Mouse (Mus musculus) macrophage (primary cell): Measurements from ENCODE around the gene Gm28042. TPM values are rescaled to one million over a fixed set of nuclear protein-coding genes. Genes with fewer than 3 reads are reported as not detected.
A peak's percentile ranks its signal among the peaks of the same experiment; 100 is the strongest.

ENCODE experiments used
- H3K27ac ChIP-seq: fragments of 350-480 bp; formaldehyde crosslinking; 2 replicates; pipeline ENCODE4 v1.9.0; 2021
- H3K36me3 ChIP-seq: fragments of 350-480 bp; formaldehyde crosslinking; 2 replicates; pipeline ENCODE4 v1.9.0; 2021; ENCODE audit errors: inconsistent target
- H3K4me3 ChIP-seq: fragments of 350-480 bp; formaldehyde crosslinking; 2 replicates; pipeline ENCODE4 v1.9.0; 2021; ENCODE audit errors: inconsistent target
- H3K79me2 ChIP-seq: fragments of 350-480 bp; formaldehyde crosslinking; 2 replicates; pipeline ENCODE4 v1.9.0; 2021; ENCODE audit errors: inconsistent target
- WGBS: methylation state at CpG from one replicate; pipeline ENCODE4 v1.1.7; 2026; ENCODE audit warnings: inconsistent platforms; ENCODE audit not compliant: missing documents; 5-methylcytosine and 5-hydroxymethylcytosine counted together
- polyA plus RNA-seq: library from polyadenylated mRNA; stranded (reverse); fragments of 250-400 nt; gene quantifications from 3 replicates; pipeline ENCODE4 v1.2.4, GENCODE M21; 2018; ENCODE audit warnings: inconsistent platforms
- total RNA-seq, 78 experiments: library from RNA; depleted of rRNA; stranded (reverse); fragments of 250-400 nt; gene quantifications; 1 replicate in 9 of 78; 2 replicates in 24 of 78; 3 replicates in 43 of 78; 4 replicates in 2 of 78; pipeline ENCODE4 v1.2.4; 2018; ENCODE audit warnings: inconsistent platforms in 56 of 78

Gene Gm28042
- total RNA-seq (2018; cell fraction: chromatin; rRNA removed), result 1 to 10 TPM in 12 of 26 experiments, under 1 TPM in 9, not detected in 5; 0.26 to 3.1 (median 1.0) TPM
- under 1 TPM in 16 of 26 experiments, not detected in 10; under 0.01 to 0.50 (median 0.07) TPM for total RNA-seq (2018; cell fraction: cytosol; rRNA removed)
- 1 to 10 TPM in 8 of 26 experiments, under 1 TPM in 11, not detected in 7; 0.12 to 2.1 (median 0.88) TPM for total RNA-seq (2018; cell fraction: nucleus; rRNA removed)
- polyA plus RNA-seq, result 0.15 to 0.18 TPM in 2 of 3 replicates, not detected in the other

DNA sequence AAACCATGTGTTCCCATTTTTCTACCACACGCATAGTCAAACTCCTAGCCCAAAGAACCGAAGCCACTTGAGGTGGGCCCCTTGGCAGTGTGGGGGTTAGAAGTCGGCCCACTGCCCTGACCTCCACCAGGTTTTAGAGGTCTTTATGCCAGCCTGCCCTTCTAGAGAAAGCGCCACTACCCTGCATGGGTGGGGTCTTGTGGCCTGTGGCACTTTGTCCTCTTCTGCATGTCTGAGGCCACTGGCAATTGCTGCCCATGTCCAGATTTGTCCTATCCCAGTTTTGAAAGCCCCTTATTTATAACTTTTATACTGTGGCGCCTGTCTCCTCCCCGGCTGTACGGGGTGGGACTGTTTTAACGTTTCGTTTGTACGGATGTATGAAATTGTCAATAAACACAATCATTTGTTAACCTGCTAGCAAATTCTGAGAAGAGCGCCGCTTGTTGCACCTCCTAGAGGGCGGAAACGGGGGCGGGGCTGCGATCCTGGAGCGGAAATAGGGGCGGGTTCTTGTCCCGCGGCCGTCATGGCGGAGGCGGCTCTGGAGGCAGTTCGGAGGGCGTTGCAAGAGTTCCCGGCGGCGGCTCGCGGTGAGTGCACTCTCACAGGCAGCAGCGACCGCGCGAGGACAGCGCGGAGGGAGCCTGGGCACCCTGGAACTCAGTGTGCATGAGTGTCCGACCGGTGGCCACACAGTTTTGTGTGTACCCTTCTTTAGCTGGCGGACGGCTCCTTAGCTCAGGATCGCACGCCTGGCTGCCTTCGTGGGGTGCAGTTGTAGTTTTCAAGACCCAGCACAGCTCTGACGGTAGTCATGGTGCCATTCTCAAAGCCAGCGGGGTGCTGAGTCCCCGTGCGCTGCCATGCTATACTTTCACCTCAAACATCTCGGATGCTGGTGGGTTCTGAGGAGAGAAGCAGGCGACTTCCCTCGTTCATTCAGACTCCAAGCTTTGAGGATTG, at the start of gene Gm28042, which contains the start of gene Jmjd7:
Gene Gm28042 (plus strand): TSS at position 510 of the 966 bp plus-strand sequence.
Gene Jmjd7 (plus strand): TSS at position 500 of the 966 bp plus-strand sequence.
- Histone ChIP-seq H3K79me2 (no peaks in the 10 kb centered on the region), H3K4me3 (peak within 1 kb of the TSS; percentile 70), H3K27ac (peak within 1 kb of the TSS; percentile 52), H3K36me3 (peaks cover 10% of the 10 kb centered on the region; the same call in 1 of the 2 replicates)
- WGBS, result 7% methylated on average over 50 of the region's 50 CpGs

DNA sequence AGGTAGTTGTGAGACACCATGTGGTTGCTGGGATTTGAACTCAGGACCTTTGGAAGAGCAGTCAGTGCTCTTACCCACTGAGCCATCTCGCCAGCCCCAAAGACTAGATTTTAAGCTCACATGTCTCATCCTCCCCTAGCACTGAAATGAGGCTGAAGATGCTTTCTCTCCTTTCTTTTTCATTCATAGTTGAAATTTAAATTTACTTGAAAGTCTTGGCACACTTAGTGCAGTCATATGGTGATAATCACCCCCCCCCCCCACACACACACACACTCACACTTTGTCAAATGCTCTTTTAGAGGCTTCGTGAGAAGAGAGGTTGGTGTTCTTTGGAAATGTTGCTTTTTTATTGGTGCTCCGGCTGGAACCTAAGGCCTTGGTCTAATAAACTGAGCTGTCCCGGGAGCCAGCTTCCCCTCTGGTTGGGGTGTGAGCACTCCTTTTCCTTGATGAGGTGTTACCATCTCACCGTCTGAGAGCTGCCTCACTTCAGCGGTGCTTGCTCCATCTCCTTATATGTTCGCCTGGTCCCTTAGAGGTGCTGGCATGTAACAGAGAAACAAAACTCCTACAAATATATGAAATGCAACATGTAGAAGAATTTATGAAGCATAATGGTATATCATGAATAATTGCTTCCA, 46.8 kb upstream of the Gm28042 start:
- no peak overlapping the region for H3K4me3 ChIP-seq
- WGBS, result 98% methylated on average over 6 of the region's 7 CpGs
- no peaks in the 10 kb centered on the region for H3K36me3 ChIP-seq
- no peaks in the 10 kb centered on the region for H3K79me2 ChIP-seq
- no peak overlapping the region for H3K27ac ChIP-seq

DNA sequence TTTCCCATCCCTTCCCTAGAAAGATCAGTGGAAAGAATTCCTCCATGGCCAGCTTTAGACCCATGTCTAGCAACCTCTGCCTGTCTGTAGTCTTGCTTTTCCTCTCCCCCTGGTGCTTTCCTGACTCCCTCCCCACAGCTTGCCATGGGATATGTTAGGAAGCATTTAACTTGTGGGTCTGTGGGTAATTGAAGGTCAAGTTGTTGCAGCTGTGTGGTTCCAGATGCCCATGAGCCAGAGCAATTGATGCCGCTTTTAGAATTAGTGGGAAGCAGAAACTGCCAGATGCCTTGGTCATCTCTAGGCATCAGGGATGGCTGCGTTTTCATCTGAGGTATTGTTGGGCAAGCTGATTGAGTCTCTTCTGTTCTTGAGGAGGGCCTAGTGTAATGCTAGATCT, 45.7 kb upstream of the Gm28042 start:
- H3K4me3 ChIP-seq, result no peak overlapping the region
- no peaks in the 10 kb centered on the region for H3K36me3 ChIP-seq
- WGBS, result 91% methylated on average over 2 of the region's 2 CpGs
- H3K79me2 ChIP-seq, result no peaks in the 10 kb centered on the region
- H3K27ac ChIP-seq, result no peak overlapping the region

DNA sequence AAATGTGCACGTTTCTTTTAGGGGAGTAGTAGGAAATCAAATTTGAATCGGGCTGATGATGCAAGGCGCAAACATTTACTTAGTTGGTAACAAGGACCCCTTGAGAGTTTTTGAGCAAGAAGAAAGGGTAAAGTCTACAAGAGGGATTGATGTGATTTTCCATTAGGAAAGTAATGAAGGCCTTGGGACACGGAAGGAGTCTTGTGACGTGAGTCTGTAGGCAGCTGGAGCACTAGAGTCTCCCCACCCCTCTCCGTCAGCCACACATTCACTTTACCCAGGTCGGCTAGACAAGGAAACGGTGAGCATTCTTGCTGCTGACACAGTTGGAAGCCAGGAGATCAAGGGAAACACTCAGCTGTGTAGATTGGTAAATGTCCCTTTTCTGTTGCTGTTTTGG, 41.4 kb upstream of the Gm28042 start:
- Histone ChIP-seq H3K79me2 (no peaks in the 10 kb centered on the region), H3K36me3 (no peaks in the 10 kb centered on the region), H3K27ac (no peak overlapping the region), H3K4me3 (no peak overlapping the region)
- 93% methylated on average over 8 of the region's 8 CpGs for WGBS

GRCm38 (mm10) chr2:119986369-119986768, 40.9 kb upstream of the Gm28042 start:
- 94% methylated on average over 6 of the region's 6 CpGs for WGBS
- Histone ChIP-seq H3K79me2 (no peaks in the 10 kb centered on the region), H3K36me3 (no peaks in the 10 kb centered on the region), H3K27ac (no peak overlapping the region), H3K4me3 (no peak overlapping the region)

DNA sequence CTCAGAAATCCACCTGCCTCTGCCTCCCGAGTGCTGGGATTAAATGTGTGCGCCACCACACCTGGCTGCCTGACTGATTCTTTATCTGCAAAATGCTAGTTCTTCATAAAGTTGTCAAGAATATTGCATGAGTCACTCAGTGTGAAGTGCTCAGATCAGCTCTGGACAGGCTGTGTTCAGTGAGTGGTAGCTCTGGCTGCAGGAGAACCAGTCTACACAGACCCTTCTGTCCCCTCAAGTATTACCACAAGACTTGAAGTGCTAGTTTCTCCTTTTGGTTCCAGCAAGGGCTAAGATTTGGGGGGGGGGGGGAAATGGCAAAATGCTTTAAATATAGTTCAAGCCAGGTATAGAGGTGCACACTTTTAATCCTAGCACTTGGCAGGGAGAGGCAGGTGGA, 39.9 kb upstream of the Gm28042 start:
- Histone ChIP-seq H3K79me2 (no peaks in the 10 kb centered on the region), H3K4me3 (no peak overlapping the region), H3K36me3 (no peaks in the 10 kb centered on the region), H3K27ac (no peak overlapping the region)
- 97% methylated on average over 2 of the region's 2 CpGs for WGBS

DNA sequence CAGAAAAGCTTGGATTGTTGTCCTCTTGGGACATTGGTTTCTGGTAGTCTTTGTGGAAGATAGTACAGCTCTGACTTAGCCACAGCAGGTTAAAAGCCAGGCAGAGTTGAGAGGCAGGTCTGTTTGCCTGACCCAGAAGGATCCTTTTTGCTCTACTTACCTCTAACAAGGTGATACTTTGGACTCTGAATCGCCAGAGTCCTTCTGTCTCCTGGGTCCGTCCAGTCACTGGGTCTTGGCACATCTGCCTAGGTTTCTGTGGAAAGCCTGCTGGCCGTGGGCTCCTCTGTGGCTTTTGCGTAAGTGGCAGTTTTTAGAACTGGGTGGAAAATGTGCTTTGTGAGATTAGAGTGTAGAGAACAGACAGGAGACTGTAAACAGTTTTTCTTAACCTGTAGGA, 38.3 kb upstream of the Gm28042 start:
- Histone ChIP-seq H3K27ac (no peak overlapping the region), H3K36me3 (no peaks in the 10 kb centered on the region), H3K79me2 (no peaks in the 10 kb centered on the region), H3K4me3 (no peak overlapping the region)
- 53% methylated on average over 4 of the region's 4 CpGs for WGBS

DNA sequence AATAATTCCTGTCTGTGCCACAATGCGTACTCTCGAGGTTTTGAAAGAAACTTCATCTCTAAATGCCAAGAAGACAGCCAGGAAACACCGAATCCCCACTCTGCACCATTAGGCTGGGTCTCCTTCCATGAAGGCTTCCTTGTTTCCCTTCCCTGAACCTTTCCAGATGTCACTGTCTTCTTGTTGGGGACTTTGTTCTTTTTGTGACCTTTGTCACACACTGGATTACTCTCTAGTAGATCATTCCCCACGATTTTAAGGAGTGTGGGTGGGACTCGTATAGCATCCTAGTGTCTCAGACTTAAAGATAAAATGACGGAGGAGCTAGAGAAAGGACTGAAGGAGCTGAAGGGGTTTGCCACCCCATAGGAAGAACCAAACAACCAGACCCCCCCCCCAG, 36.4 kb upstream of the Gm28042 start:
- Histone ChIP-seq H3K27ac (no peak overlapping the region), H3K79me2 (no peaks in the 10 kb centered on the region), H3K4me3 (no peak overlapping the region), H3K36me3 (no peaks in the 10 kb centered on the region)
- 88% methylated on average over 6 of the region's 6 CpGs for WGBS

DNA sequence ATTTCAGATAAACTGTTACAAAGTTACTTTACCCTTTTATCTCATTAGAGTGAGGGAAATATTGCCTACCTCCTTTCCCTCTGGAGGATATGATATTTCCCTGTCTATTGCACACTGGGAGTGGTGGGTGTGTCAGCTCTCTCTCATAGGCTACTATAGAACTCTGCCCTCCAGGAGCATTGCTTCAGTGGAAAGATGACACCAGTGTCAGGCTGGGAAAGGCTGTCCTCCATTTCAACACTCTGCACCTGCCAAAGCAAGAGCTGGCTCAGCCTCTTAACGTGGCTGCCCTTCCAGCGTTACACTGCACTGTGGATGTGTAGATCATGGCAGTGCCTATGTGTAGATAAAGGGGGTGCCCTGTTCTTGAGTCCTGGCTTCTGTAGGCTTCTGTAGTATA, 34.9 kb upstream of the Gm28042 start:
- WGBS, result 100% methylated on average over 2 of the region's 2 CpGs
- Histone ChIP-seq H3K79me2 (no peaks in the 10 kb centered on the region), H3K4me3 (no peak overlapping the region), H3K27ac (no peak overlapping the region), H3K36me3 (no peaks in the 10 kb centered on the region)

- Histone ChIP-seq H3K4me3 (no peak overlapping the region), H3K79me2 (no peaks in the 10 kb centered on the region), H3K27ac (no peak overlapping the region), H3K36me3 (no peaks in the 10 kb centered on the region)
- 72% methylated on average over 2 of the region's 2 CpGs for WGBS
Observed at GRCm38 (mm10) chr2:119993515-119993914, 33.8 kb upstream of the Gm28042 start.

GRCm38 (mm10) chr2:119994839-119995238, 32.5 kb upstream of the Gm28042 start:
- 97% methylated on average over 6 of the region's 6 CpGs for WGBS
- no peak overlapping the region for H3K27ac ChIP-seq
- no peaks in the 10 kb centered on the region for H3K79me2 ChIP-seq
- no peaks in the 10 kb centered on the region for H3K36me3 ChIP-seq
- H3K4me3 ChIP-seq, result no peak overlapping the region

GRCm38 (mm10) chr2:119995391-119996281, 31.7 kb upstream of the Gm28042 start:
- Histone ChIP-seq H3K27ac (0 out of 2 replicates have a peak overlapping the region, but pooled peaks have one; percentile 2), H3K79me2 (no peaks in the 10 kb centered on the region), H3K4me3 (no peak overlapping the region), H3K36me3 (no peaks in the 10 kb centered on the region)
- 32% methylated on average over 9 of the region's 9 CpGs for WGBS

- Histone ChIP-seq H3K27ac (no peak overlapping the region), H3K79me2 (no peaks in the 10 kb centered on the region), H3K4me3 (no peak overlapping the region), H3K36me3 (no peaks in the 10 kb centered on the region)
- WGBS, result 97% methylated on average over 4 of the region's 4 CpGs
Observed at GRCm38 (mm10) chr2:119997354-119997753, 29.9 kb upstream of the Gm28042 start.

GRCm38 (mm10) chr2:119999731-120000130, 27.6 kb upstream of the Gm28042 start:
- Histone ChIP-seq H3K27ac (no peak overlapping the region), H3K79me2 (no peaks in the 10 kb centered on the region), H3K4me3 (no peak overlapping the region), H3K36me3 (no peaks in the 10 kb centered on the region)
- 100% methylated on average over 2 of the region's 2 CpGs for WGBS
